Mouse (Mus musculus) thymus, adult 2 months (tissue): ENCODE results near the gene D930048N14Rik. TPM values are rescaled to one million over a fixed set of nuclear protein-coding genes. Genes with fewer than 3 reads are reported as not detected.
A peak's percentile ranks its signal among the peaks of the same experiment; 100 is the strongest.

Experiments used
- DNase-seq: peaks from one replicate; pipeline ENCODE4 v3.0.0; 2021
- H3K27ac ChIP-seq: fragments of 200-500 bp; 2 replicates; pipeline ENCODE4 v1.5.1; 2012; ENCODE audit warnings: low read length, control low read depth; ENCODE audit not compliant: control insufficient read depth, insufficient read depth
- H3K27me3 ChIP-seq: fragments of 200-500 bp; 2 replicates; pipeline ENCODE4 v1.6.1; 2012; ENCODE audit warnings: mild to moderate bottlenecking, low read length, moderate library complexity, mixed read lengths; ENCODE audit not compliant: control insufficient read depth, insufficient read depth
- H3K36me3 ChIP-seq: fragments of 200-500 bp; 2 replicates; pipeline ENCODE4 v1.6.1; 2012; ENCODE audit warnings: mild to moderate bottlenecking, low read length, moderate library complexity; ENCODE audit not compliant: control insufficient read depth, insufficient read depth
- H3K4me1 ChIP-seq: fragments of 200-500 bp; replicated peaks from 2 replicates; pipeline ENCODE4 v1.6.1; 2012; ENCODE audit warnings: low read length; ENCODE audit not compliant: control insufficient read depth, insufficient read depth
- H3K4me3 ChIP-seq: fragments of 200-500 bp; 2 replicates; pipeline ENCODE4 v1.5.1; 2012; ENCODE audit warnings: mild to moderate bottlenecking, low read length, control low read depth, moderate library complexity; ENCODE audit not compliant: control insufficient read depth, insufficient read depth
- CTCF ChIP-seq: fragments of 200-500 bp; IDR thresholded peaks from 2 replicates; pipeline ENCODE4 v1.5.1; 2012; ENCODE audit warnings: mild to moderate bottlenecking, control low read depth, low read length, moderate library complexity, borderline replicate concordance; ENCODE audit not compliant: control insufficient read depth, poor library complexity, insufficient read depth; ENCODE audit errors: extremely low read depth
- POLR2A ChIP-seq: fragments of 200-500 bp; IDR thresholded peaks from 2 replicates; pipeline ENCODE4 v1.6.1; 2012; ENCODE audit warnings: mild to moderate bottlenecking, low read length, control low read depth, moderate library complexity; ENCODE audit not compliant: control insufficient read depth, poor library complexity, insufficient read depth; ENCODE audit errors: extremely low read depth
- WGBS: fragments of 180-500 bp; shearing (Covaris S2); methylation state at CpG from one replicate; pipeline ENCODE4 v1.1.7; 2018; 5-methylcytosine and 5-hydroxymethylcytosine counted together
- polyA plus RNA-seq: library from polyadenylated mRNA; depleted of rRNA; stranded (reverse); fragments of >200 nt; gene quantifications from 2 replicates; pipeline ENCODE4 v1.2.3, GENCODE M21; 2012

The D930048N14Rik gene
- polyA plus RNA-seq, 1 experiment: 15.8 TPM

- Histone ChIP-seq H3K4me1 (peaks cover 58% of the 10 kb centered on the region), H3K27ac (no peak overlapping the region), H3K36me3 (no peaks in the 10 kb centered on the region), H3K27me3 (no peaks in the 10 kb centered on the region), H3K4me3 (peak overlapping the region; percentile 82)
- no peak for DNase-seq
- TF ChIP-seq CTCF (no peak), POLR2A (no peak)
- WGBS: 53% methylated on average over 11 of the region's 11 CpGs
These were observed 1.5 kb upstream of the D930048N14Rik start for GRCm38 (mm10) chr11:51649111-51649888.

GRCm38 (mm10) chr11:51649889-51650199 lies 910 bp upstream of the D930048N14Rik start:
- H3K27me3 ChIP-seq: no peaks in the 10 kb centered on the region
- H3K36me3 ChIP-seq: no peaks in the 10 kb centered on the region
- H3K27ac ChIP-seq: no peak overlapping the region
- peak overlapping the region; percentile 82 for H3K4me3 ChIP-seq
- WGBS: 2% methylated on average over 7 of the region's 7 CpGs
- peaks cover 53% of the 10 kb centered on the region for H3K4me1 ChIP-seq
- no peak for DNase-seq
- TF ChIP-seq CTCF (no peak), POLR2A (no peak)

DNA sequence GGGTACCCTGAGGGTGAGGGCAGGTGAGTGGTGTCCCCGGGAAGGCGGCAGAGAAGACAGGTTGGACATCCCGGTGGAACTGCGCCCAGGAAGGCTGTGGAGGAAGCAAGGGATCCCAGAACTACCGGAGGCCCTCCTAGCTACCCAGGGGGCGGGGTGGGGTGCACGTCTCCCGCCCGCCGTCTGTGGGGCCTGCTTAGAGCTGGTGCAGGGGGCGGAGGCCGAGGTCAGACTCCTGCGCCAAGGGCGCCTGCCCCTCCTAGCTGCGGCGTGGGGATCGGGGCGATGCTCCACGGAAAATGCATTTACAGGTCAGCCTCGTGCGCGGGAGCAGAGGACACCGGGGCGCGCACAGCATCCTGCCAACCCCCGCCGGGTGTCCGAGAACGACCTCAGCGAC lies 493 bp upstream of the D930048N14Rik start:
- Histone ChIP-seq H3K27me3 (no peaks in the 10 kb centered on the region), H3K4me1 (peaks cover 49% of the 10 kb centered on the region), H3K36me3 (no peaks in the 10 kb centered on the region), H3K4me3 (peak overlapping the region; percentile 82), H3K27ac (no peak overlapping the region)
- peak; percentile 60 for DNase-seq
- whole genome bisulfite sequencing: under 1% methylated on average over 30 of the region's 30 CpGs
- TF ChIP-seq CTCF: no peak
- no peak for TF ChIP-seq POLR2A

DNA sequence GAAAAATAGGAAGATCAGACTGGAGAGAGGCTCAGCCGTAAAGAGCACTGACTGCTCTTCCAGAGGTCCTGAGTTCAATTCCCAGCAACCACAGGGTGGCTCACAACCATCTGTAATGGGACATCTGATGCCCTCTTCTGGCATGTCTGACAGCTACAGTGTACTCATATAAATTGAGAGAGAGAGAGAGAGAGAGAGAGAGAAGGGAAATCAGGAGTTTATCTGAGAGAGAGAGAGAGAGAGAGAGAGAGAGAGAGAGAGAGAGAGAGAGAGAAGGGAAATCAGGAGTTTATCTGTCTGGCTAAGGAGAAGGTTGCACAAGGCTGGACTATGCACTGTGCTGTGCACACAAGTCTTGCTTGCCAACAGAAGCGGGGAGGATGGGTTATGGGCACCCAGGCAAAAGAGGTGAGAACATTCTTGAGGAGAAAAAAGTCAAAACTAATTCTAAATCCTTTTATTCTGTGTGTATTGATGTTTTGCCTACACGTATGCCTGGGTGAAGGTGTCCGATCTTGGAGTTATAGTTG lies 2.2 kb downstream of the D930048N14Rik start:
- H3K27ac ChIP-seq: no peak overlapping the region
- 97% methylated on average over 4 of the region's 4 CpGs for WGBS
- DNase-seq: no peak

DNA sequence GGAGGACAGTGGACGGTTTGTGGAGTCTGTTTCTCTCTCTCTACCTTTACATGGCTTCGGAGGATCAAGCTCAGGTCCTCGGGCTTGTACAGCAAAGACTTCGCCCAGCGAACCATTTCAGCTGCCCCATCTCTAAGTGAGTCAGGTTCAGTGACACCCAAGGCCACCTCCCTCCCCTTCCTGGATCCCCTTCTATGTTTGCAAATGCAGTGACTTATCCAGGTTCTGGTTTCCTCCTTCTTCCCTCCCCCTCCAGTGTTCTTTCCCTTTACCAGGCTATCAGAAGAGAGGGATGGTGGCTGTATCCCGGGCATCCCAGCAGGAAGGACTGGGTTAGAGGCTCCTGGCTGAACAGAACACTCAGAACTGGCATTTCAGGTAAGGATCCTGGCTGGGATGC lies 3.0 kb downstream of the D930048N14Rik start:
- 94% methylated on average over 6 of the region's 6 CpGs for WGBS
- H3K36me3 ChIP-seq: no peaks in the 10 kb centered on the region
- H3K27me3 ChIP-seq: no peaks in the 10 kb centered on the region
- no peak for TF ChIP-seq CTCF
- TF ChIP-seq POLR2A: no peak
- no peak overlapping the region for H3K4me3 ChIP-seq
- peaks cover 27% of the 10 kb centered on the region for H3K4me1 ChIP-seq
- no peak overlapping the region for H3K27ac ChIP-seq
- DNase-seq: no peak

More for the DNA sequence above, 2.2 kb downstream of the D930048N14Rik start:
- Histone ChIP-seq H3K4me1 (peaks cover 26% of the 10 kb centered on the region), H3K4me3 (no peak overlapping the region), H3K27me3 (no peaks in the 10 kb centered on the region), H3K36me3 (no peaks in the 10 kb centered on the region)
- TF ChIP-seq CTCF (no peak), POLR2A (no peak)

- Histone ChIP-seq H3K27ac (no peak overlapping the region), H3K27me3 (no peaks in the 10 kb centered on the region), H3K4me1 (peaks cover 24% of the 10 kb centered on the region), H3K4me3 (no peak overlapping the region), H3K36me3 (no peaks in the 10 kb centered on the region)
- no peak for DNase-seq
- no peak for TF ChIP-seq CTCF
- TF ChIP-seq POLR2A: no peak
- 97% methylated on average over 3 of the region's 3 CpGs for WGBS
These were observed 4.1 kb downstream of the D930048N14Rik start for GRCm38 (mm10) chr11:51654891-51655290.
